Mouse (Mus musculus): ENCODE data around the gene Pakap.

DNA sequence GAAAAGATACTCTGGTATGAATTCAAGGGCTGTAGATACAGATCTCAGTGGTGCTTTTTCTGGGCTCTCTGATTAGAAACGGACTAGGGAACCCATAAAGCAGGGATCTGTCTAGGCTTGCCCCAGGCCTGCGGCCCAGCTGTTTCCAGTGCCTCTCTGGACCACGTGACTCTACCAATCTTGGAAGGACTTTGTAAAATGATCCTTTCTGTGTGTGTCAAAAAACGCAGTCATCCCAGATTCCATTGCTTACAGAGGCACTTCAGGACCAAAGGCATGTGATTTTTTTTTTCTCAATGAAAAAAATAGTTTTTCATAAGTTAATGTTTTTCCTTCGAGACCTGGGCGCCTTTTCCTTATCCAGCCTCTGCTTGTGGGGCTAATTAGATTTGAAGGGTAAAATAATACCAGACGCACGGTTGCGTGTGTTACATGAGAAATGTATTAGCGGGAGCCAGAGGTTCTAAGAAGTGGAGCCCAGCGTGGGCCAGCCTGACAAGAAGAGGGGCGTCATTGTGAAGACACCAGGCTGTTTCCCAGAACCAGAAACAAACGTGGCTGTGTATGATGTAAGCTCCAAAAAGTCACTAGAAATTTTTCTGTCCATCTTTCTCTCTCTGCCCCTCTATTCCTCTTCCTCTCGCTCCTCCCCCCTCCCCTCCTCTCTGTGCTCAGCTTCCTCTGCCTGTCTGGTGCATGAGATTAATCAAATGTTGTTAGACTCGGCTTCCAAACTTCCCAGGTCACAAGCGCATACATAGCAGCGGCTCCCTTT lies 43.5 kb downstream of the Pakap start:
- TF ChIP-seq CTCF (IDR thresholded peaks at IDR 0.05; ENCODE audit: insufficient read depth, low read depth, low read length) (no peak), POLR2A (IDR thresholded peaks at IDR 0.05; ENCODE audit: insufficient read depth, low read depth, low read length) (no peak)
